Mouse (Mus musculus) midbrain, postnatal 0 days (tissue): ENCODE data around the gene Slmap. TPM values are rescaled to one million over a fixed set of nuclear protein-coding genes. Genes with fewer than 3 reads are reported as not detected.

ENCODE experiments used
- ATAC-seq: fragments of 200-750 bp; cut with Nextera tagmentation; 2 replicates; pipeline ENCODE4 v1.8.0; 2017; ENCODE audit warnings: moderate number of reproducible peaks, mild to moderate bottlenecking, moderate TSS enrichment, moderate library complexity; ENCODE audit not compliant: low FRiP score
- DNase-seq: peaks from one replicate; pipeline ENCODE4 v3.0.0-alpha.2; 2015; ENCODE audit warnings: low spot score
- H3K27ac ChIP-seq: fragments of 300-500 bp; sonication (generic); 2 replicates; pipeline ENCODE4 v1.5.1; 2014; ENCODE audit warnings: low read depth, mild to moderate bottlenecking, low read length, mixed read lengths
- H3K27me3 ChIP-seq: fragments of 300-500 bp; sonication (generic); 2 replicates; pipeline ENCODE4 v1.6.1; 2014; ENCODE audit warnings: low read length, control low read depth, mixed read lengths; ENCODE audit not compliant: insufficient read depth
- H3K36me3 ChIP-seq: fragments of 300-500 bp; sonication (generic); 2 replicates; pipeline ENCODE4 v1.6.1; 2014; ENCODE audit warnings: low read length, control low read depth, mixed read lengths; ENCODE audit not compliant: insufficient read depth
- H3K4me1 ChIP-seq: fragments of 300-500 bp; sonication (generic); 2 replicates; pipeline ENCODE4 v1.6.1; 2014; ENCODE audit warnings: mild to moderate bottlenecking, control low read depth, antibody characterized with exemption, low read length, mixed read lengths; ENCODE audit not compliant: insufficient read depth
- H3K4me2 ChIP-seq: fragments of 300-500 bp; sonication (generic); 2 replicates; pipeline ENCODE4 v1.6.1; 2014; ENCODE audit warnings: low read depth, mild to moderate bottlenecking, low read length, mixed read lengths; ENCODE audit not compliant: poor library complexity, severe bottlenecking
- H3K4me3 ChIP-seq: fragments of 300-500 bp; sonication (generic); 2 replicates; pipeline ENCODE4 v1.5.1; 2014; ENCODE audit warnings: low read depth, mild to moderate bottlenecking, low read length, moderate library complexity
- H3K9ac ChIP-seq: fragments of 300-500 bp; sonication (generic); replicated peaks from 2 replicates; pipeline ENCODE4 v1.6.1; 2014; ENCODE audit warnings: mild to moderate bottlenecking, low read length, moderate library complexity, mixed read lengths; ENCODE audit not compliant: poor library complexity, severe bottlenecking
- H3K9me3 ChIP-seq: fragments of 300-500 bp; sonication (generic); 2 replicates; pipeline ENCODE4 v1.6.1; 2016; ENCODE audit warnings: low read length, control low read depth
- CTCF ChIP-seq: IDR thresholded peaks from 2 replicates; pipeline ENCODE4 v1.5.1; 2016; ENCODE audit warnings: antibody characterized with exemption, mild to moderate bottlenecking
- WGBS: fragments of 180-500 bp; shearing (Covaris S2); extraction: QIAGEN DNeasy Blood & Tissue Kit; methylation state at CpG from one replicate; pipeline ENCODE4 v1.1.7; 2014; 5-methylcytosine and 5-hydroxymethylcytosine counted together
- polyA plus RNA-seq: library from polyadenylated mRNA; unstranded; fragments of >200 nt; fragmentation: Nextera tagmentation; extraction: Ambion mirVana; gene quantifications from 2 replicates; pipeline ENCODE4 v1.2.1, GENCODE M21; 2015
- total RNA-seq: library from RNA; depleted of rRNA; stranded (reverse); fragments of >200 nt; gene quantifications from 2 replicates; pipeline ENCODE4 v1.2.3, GENCODE M21; 2014

Slmap gene
- total and polyA plus RNA-seq, 2 experiments from 2014 or later = 11.1 to 23.2 TPM

DNA sequence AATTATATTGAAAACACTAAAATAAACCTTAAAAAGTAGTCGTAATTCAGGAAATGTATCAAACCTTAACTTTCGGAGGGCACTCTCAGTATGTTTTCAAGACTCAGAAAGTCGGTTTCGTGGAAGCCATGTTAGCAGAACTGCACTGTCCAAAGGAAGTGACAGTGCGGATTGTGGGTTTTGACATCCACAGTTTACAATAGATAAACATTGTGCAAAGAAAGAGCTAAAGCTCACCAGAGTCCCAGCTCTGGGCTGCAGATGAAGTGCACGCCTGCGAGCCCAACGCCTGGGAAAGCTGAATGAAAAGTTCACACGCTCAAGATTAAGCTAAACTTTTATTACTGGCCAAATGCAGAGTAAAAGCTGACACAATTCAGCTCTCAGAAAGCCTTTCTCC, 18.9 kb downstream of the Slmap start:
- no peaks in the 10 kb centered on the region for H3K27me3 ChIP-seq
- H3K9me3 ChIP-seq = no peaks in the 10 kb centered on the region
- no peak for DNase-seq
- no peak for ATAC-seq
- WGBS = 78% methylated on average over 9 of the region's 9 CpGs
- no peak overlapping the region for H3K4me2 ChIP-seq
- H3K36me3 ChIP-seq = no peaks in the 10 kb centered on the region
- no peak for TF ChIP-seq CTCF
- no peaks in the 10 kb centered on the region for H3K4me1 ChIP-seq
- no peak overlapping the region for H3K9ac ChIP-seq
- H3K27ac ChIP-seq = no peak overlapping the region
- H3K4me3 ChIP-seq = no peak overlapping the region

DNA sequence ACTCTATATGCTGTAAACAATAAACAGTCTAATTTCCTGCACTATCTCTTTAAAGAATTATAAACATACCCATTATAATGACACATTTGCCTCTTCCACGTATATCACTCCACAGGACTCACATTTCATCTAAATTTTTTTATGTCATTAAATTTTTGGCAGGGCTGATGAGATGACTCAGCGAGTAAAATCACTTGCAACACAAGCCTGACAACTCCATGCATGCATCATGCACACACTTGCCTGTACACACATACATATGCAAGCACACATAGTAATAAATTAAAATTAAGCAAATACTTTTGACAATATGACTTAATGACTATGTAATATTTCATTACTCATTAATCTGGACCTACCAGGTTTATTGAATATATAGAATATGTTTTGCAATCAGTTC, 24.2 kb downstream of the Slmap start:
- Histone ChIP-seq H3K9ac (no peak overlapping the region), H3K4me3 (no peak overlapping the region), H3K27me3 (no peaks in the 10 kb centered on the region), H3K27ac (no peak overlapping the region), H3K4me2 (no peak overlapping the region), H3K9me3 (no peaks in the 10 kb centered on the region), H3K36me3 (no peaks in the 10 kb centered on the region), H3K4me1 (no peaks in the 10 kb centered on the region)
- no peak for TF ChIP-seq CTCF
- ATAC-seq (no peak), DNase-seq (no peak)
- WGBS = over 99% methylated on average over 2 of the region's 2 CpGs

DNA sequence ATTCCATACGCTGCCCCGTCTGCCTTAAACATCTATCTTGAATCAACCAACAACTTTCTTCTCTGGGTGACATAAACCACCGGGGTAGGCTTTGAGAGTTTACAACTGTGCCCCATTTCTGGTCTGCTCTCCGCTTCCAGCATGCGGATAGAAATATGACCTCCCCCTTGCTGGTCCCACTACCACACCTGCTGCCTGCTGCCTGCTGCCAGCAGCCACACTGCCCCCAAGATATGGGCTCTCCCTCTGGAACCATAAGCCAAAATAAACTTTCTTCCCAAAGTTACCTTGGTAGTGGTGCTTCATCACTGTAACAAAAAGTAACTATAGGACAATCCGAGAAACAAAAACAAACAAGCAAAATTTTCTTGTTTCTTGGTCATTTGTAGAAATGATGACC, 26.6 kb downstream of the Slmap start:
- no peaks in the 10 kb centered on the region for H3K27me3 ChIP-seq
- no peaks in the 10 kb centered on the region for H3K36me3 ChIP-seq
- no peak overlapping the region for H3K9ac ChIP-seq
- H3K4me2 ChIP-seq = no peak overlapping the region
- WGBS = 96% methylated on average over 6 of the region's 6 CpGs
- DNase-seq = no peak
- no peaks in the 10 kb centered on the region for H3K4me1 ChIP-seq
- ATAC-seq = no peak
- no peak overlapping the region for H3K27ac ChIP-seq
- no peaks in the 10 kb centered on the region for H3K9me3 ChIP-seq
- no peak for TF ChIP-seq CTCF
- no peak overlapping the region for H3K4me3 ChIP-seq

DNA sequence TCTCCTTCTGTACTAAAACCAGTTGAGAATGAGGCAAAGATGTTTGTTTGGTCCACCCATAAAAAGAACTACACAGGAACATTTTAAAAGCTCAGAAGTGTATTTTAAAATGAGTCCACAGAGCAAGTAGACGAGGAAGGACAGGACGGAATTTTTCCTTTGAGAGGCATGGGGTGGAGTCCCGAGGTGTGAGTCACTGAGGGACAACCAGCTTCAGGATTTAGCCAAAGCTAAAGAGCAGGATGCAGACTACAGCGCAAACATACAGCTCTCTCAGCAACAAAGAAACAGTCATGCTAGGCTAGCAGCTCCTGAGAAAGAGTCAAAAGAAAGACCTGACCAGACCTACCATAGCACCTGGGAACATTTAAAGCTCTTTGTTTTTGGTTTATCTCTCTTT, 27.4 kb downstream of the Slmap start:
- ATAC-seq (no peak), DNase-seq (no peak)
- Histone ChIP-seq H3K4me1 (no peaks in the 10 kb centered on the region), H3K4me3 (no peak overlapping the region), H3K27me3 (no peaks in the 10 kb centered on the region), H3K9ac (no peak overlapping the region), H3K4me2 (no peak overlapping the region), H3K9me3 (no peaks in the 10 kb centered on the region), H3K36me3 (no peaks in the 10 kb centered on the region), H3K27ac (no peak overlapping the region)
- 85% methylated on average over 4 of the region's 4 CpGs for WGBS
- TF ChIP-seq CTCF = no peak

DNA sequence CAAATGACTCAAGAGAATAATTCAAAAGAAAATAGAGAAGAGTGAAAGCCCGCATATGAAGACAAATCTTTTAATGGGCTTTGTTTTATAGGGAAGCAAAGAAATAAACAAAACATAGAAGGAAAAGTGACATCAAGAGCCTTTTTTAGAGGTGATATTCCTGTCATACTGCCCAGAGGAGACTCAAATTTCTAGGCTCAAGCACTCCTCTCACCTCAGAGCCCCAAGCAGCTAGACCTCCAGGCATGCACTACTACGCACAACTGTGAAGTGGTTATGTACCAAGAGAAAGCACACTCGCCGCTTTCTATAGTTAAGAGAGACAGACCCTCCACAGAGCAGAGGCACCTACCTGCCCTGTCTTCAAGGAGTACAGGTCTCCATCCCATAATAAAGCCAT, 30.2 kb downstream of the Slmap start:
- Histone ChIP-seq H3K36me3 (no peaks in the 10 kb centered on the region), H3K9ac (no peak overlapping the region), H3K4me3 (no peak overlapping the region), H3K4me2 (no peak overlapping the region), H3K4me1 (no peaks in the 10 kb centered on the region), H3K9me3 (no peaks in the 10 kb centered on the region), H3K27ac (no peak overlapping the region), H3K27me3 (no peaks in the 10 kb centered on the region)
- whole genome bisulfite sequencing = 94% methylated on average over 4 of the region's 4 CpGs
- DNase-seq (no peak), ATAC-seq (no peak)
- TF ChIP-seq CTCF = no peak

DNA sequence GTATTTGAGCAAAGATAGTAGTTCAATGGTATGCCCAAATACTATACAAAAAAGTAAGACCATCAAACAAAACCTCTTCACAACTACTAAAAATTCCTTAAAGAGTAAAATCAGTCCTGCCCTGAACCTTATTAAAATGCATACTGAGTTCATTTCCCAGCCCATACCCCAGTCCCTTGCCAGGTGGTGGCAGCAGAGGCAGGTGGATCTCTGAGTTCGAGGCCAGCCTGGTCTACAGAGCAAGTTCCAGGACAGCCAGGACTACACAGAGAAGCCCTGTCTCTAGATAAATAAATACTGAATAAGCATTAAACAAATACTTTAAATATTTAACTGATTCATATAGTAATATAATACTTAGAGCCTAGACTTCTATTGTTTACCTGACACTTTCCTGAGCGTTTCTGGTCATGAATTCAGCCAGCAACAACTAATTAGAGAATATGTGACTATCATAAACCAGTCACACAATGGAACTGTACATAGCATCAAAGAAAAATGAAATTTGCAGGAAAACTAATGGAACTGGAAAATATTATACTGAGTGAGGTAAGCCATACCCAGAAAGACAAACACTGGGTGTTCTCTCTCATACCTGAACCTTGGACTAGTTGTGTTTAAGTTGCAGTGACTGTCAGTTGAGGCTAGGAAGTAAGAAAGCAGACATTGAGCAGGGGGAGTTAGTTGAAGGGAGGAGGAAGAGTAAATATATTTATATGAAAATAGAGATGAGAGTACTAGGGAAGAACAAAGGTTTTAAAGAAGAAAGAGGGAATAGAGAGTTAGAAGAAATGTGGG, 34.4 kb downstream of the Slmap start:
- DNase-seq = no peak
- no peak for ATAC-seq
- H3K9me3 ChIP-seq = no peaks in the 10 kb centered on the region
- TF ChIP-seq CTCF = no peak
- WGBS = 94% methylated on average over 2 of the region's 2 CpGs
- no peak overlapping the region for H3K27ac ChIP-seq
- no peaks in the 10 kb centered on the region for H3K27me3 ChIP-seq
- no peak overlapping the region for H3K9ac ChIP-seq
- no peaks in the 10 kb centered on the region for H3K36me3 ChIP-seq
- no peak overlapping the region for H3K4me3 ChIP-seq
- no peaks in the 10 kb centered on the region for H3K4me1 ChIP-seq
- no peak overlapping the region for H3K4me2 ChIP-seq
